Mouse (Mus musculus): ENCODE measurements around the gene Cngb1. TPM values are rescaled to one million over a fixed set of nuclear protein-coding genes. Genes with fewer than 3 reads are reported as not detected.

The Cngb1 gene
- polyA plus RNA-seq, 1 experiment from 2014 or later, result 0.61 TPM

- H3K4me1 ChIP-seq, result 0 out of 2 replicates have a peak, but pooled peaks cover 3% of the 10 kb centered on the region
- no peaks in the 10 kb centered on the region for H3K36me3 ChIP-seq
- no peaks in the 10 kb centered on the region for H3K27me3 ChIP-seq
- H3K4me3 ChIP-seq, result no peak within 1 kb of the TSS
- ATAC-seq (ENCODE audit: low FRiP score, low read depth), result no peak
- no peaks in the 10 kb centered on the region for H3K9me3 ChIP-seq
- H3K4me2 ChIP-seq (replicated peaks), result no peak within 1 kb of the TSS
- 60% methylated on average over 14 of the region's 14 CpGs for WGBS
- H3K27ac ChIP-seq, result no peak within 1 kb of the TSS
- H3K9ac ChIP-seq, result no peak within 1 kb of the TSS
These were observed 103.6 kb downstream of the Cngb1 start, which contains the start of gene Kifc3 for GRCm38 (mm10) chr8:95202649-95203275. Gene Kifc3 (minus strand): TSS chr8:95202812.

DNA sequence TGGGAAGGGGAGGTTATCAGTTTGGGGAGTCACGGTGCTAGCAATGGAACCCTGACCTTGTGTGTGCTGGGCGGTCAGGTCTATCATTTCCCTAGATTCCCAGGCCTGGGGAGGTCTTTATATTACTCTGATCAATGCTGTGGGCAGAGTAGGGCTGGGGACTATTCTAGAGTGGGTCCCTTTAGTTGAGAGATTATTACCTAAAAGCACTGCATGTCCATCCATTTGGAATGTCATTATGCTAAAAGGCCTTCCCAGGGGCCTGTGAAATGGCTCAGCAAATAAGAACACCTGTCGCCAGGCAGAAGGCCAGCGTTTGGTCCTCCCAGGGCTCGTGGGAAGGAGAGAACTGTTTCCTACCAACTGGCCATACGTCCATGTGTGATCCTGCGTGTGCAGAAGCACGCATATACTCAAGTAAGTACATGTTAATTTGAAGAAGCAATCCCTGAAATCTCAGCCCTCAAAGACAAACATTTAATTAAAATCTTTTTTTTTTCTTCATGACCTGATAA, 104.3 kb downstream of the Cngb1 start:
- no peak overlapping the region for H3K4me2 ChIP-seq (replicated peaks)
- no peaks in the 10 kb centered on the region for H3K27me3 ChIP-seq
- no peaks in the 10 kb centered on the region for H3K9me3 ChIP-seq
- H3K9ac ChIP-seq, result no peak overlapping the region
- H3K27ac ChIP-seq, result no peak overlapping the region
- no peak overlapping the region for H3K4me3 ChIP-seq
- WGBS, result 77% methylated on average over 8 of the region's 8 CpGs
- ATAC-seq (ENCODE audit: low FRiP score, low read depth), result no peak
- H3K4me1 ChIP-seq, result 0 out of 2 replicates have a peak, but pooled peaks cover 3% of the 10 kb centered on the region
- no peaks in the 10 kb centered on the region for H3K36me3 ChIP-seq

DNA sequence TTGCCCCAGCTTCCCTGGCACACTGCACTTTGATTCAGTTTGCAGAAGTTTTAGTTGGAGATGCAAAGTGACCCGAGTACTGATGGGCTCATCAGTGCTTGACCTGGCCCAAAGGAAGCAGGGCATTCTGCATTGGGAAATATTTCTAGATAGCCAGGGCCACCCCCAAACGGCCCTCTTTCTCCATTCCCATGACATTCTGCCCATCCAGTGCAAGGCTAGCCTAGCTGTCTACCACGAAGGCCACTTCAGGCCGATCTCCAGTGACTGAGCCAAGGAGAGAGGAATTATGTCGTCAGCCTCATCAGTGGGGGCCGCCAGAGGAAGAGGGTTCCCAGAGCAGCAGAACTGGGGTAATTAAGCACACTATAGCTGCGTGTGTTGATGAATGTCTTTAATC, 104.9 kb downstream of the Cngb1 start:
- H3K27me3 ChIP-seq, result no peaks in the 10 kb centered on the region
- no peaks in the 10 kb centered on the region for H3K36me3 ChIP-seq
- no peak for ATAC-seq (ENCODE audit: low FRiP score, low read depth)
- WGBS, result 54% methylated on average over 7 of the region's 7 CpGs
- 0 out of 2 replicates have a peak, but pooled peaks cover 3% of the 10 kb centered on the region for H3K4me1 ChIP-seq
- H3K9ac ChIP-seq, result no peak overlapping the region
- H3K4me2 ChIP-seq (replicated peaks), result no peak overlapping the region
- no peaks in the 10 kb centered on the region for H3K9me3 ChIP-seq
- no peak overlapping the region for H3K27ac ChIP-seq
- H3K4me3 ChIP-seq, result no peak overlapping the region

- Histone ChIP-seq H3K27me3 (no peaks in the 10 kb centered on the region), H3K4me1 (0 out of 2 replicates have a peak, but pooled peaks cover 3% of the 10 kb centered on the region), H3K27ac (no peak overlapping the region), H3K4me3 (no peak overlapping the region), H3K9ac (no peak overlapping the region), H3K36me3 (no peaks in the 10 kb centered on the region), H3K9me3 (no peaks in the 10 kb centered on the region), H3K4me2 (replicated peaks) (no peak overlapping the region)
- 76% methylated on average over 9 of the region's 9 CpGs for WGBS
- ATAC-seq (ENCODE audit: low FRiP score, low read depth), result no peak
These were observed 106.4 kb downstream of the Cngb1 start for GRCm38 (mm10) chr8:95200001-95200405.

- WGBS, result 57% methylated on average over 11 of the region's 11 CpGs
These were observed 110.7 kb downstream of the Cngb1 start for GRCm38 (mm10) chr8:95195728-95196127.

GRCm38 (mm10) chr8:95191497-95192175, 114.7 kb downstream of the Cngb1 start:
- no peak for ATAC-seq (ENCODE audit: low FRiP score, low read depth)
- H3K4me3 ChIP-seq, result no peak overlapping the region
- H3K9ac ChIP-seq, result no peak overlapping the region
- no peaks in the 10 kb centered on the region for H3K27me3 ChIP-seq
- H3K4me1 ChIP-seq, result no peaks in the 10 kb centered on the region
- H3K9me3 ChIP-seq, result no peaks in the 10 kb centered on the region
- WGBS, result 87% methylated on average over 9 of the region's 9 CpGs
- H3K27ac ChIP-seq, result no peak overlapping the region
- H3K4me2 ChIP-seq (replicated peaks), result no peak overlapping the region
- H3K36me3 ChIP-seq, result no peaks in the 10 kb centered on the region

More at GRCm38 (mm10) chr8:95195728-95196127, 110.7 kb downstream of the Cngb1 start:
- Histone ChIP-seq H3K27me3 (no peaks in the 10 kb centered on the region), H3K4me1 (no peaks in the 10 kb centered on the region), H3K4me3 (no peak overlapping the region), H3K4me2 (replicated peaks) (no peak overlapping the region), H3K36me3 (no peaks in the 10 kb centered on the region), H3K9ac (no peak overlapping the region), H3K9me3 (no peaks in the 10 kb centered on the region), H3K27ac (no peak overlapping the region)
- no peak for ATAC-seq (ENCODE audit: low FRiP score, low read depth)

Other genes starting within 250 kb of the Cngb1 start
- gene Katnb1, start 225.4 kb downstream of the Cngb1 start, polyA plus RNA-seq (2015; fragmentation: Nextera tagmentation; extraction: Ambion mirVana), result 24.2 and 25.6 TPM in 2 replicates
- gene Kifc3, start 103.8 kb downstream of the Cngb1 start, polyA plus RNA-seq (2015; fragmentation: Nextera tagmentation; extraction: Ambion mirVana), result 15.5 and 16.8 TPM in 2 replicates
- 0.64 TPM in 1 of 2 replicates, not detected in the other for gene Tepp, start 4.0 kb upstream of the Cngb1 start, polyA plus RNA-seq (2015; fragmentation: Nextera tagmentation; extraction: Ambion mirVana)
- gene Zfp319, start 25.4 kb upstream of the Cngb1 start, polyA plus RNA-seq (2015; fragmentation: Nextera tagmentation; extraction: Ambion mirVana), result 10.0 and 11.1 TPM in 2 replicates
- gene Usb1, start 25.7 kb upstream of the Cngb1 start, polyA plus RNA-seq (2015; fragmentation: Nextera tagmentation; extraction: Ambion mirVana), result 43.5 and 46.0 TPM in 2 replicates
- 7.7 and 9.2 TPM in 2 replicates for gene Mmp15, start 45.7 kb upstream of the Cngb1 start, polyA plus RNA-seq (2015; fragmentation: Nextera tagmentation; extraction: Ambion mirVana)
- gene Cfap20, start 128.3 kb upstream of the Cngb1 start, polyA plus RNA-seq (2015; fragmentation: Nextera tagmentation; extraction: Ambion mirVana), result 154 and 161 TPM in 2 replicates
- gene Csnk2a2, start 183.5 kb upstream of the Cngb1 start, polyA plus RNA-seq (2015; fragmentation: Nextera tagmentation; extraction: Ambion mirVana), result 11.9 and 15.4 TPM in 2 replicates
- gene Ccdc113, start 227.5 kb upstream of the Cngb1 start, polyA plus RNA-seq (2015; fragmentation: Nextera tagmentation; extraction: Ambion mirVana), result 0.22 and 0.24 TPM in 2 replicates